Mouse (Mus musculus): Measurements from ENCODE around the gene Kcnc1. TPM values are rescaled to one million over a fixed set of nuclear protein-coding genes. Genes with fewer than 3 reads are reported as not detected.

Gene Kcnc1
- total and polyA plus RNA-seq, 3 experiments = not detected

DNA sequence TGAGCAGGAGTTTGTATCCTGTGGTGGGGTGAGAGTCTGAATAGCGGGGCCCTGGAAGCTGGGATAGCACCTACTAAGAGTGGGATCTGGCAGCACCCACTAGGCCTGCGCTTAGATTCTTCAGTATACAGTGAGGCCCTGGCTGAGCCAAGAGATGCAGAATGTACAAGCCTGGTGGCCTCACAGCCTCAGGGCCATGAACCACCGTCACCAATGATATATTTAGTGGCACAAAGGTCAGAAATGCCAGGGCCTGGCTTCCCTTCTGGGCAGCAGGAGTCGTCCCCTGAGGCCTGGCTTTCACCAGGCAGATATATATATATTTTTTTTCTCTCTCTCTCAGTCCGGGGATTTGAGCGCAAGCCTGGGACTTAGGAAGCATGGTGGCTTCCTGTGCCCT, 14.4 kb downstream of the Kcnc1 start:
- Histone ChIP-seq H3K27me3 (ENCODE audit: control insufficient read depth in 1 of 2, insufficient read depth in 2 of 2, low read length in 2 of 2) (no peaks in the 10 kb centered on the region), H3K36me3 (ENCODE audit: control insufficient read depth in 1 of 2, insufficient read depth in 2 of 2, low read length in 2 of 2) (no peaks in the 10 kb centered on the region), H3K27ac (ENCODE audit: control insufficient read depth, low read depth, low read length) (no peak overlapping the region), H3K9me3 (replicated peaks; ENCODE audit: insufficient read depth, low read length) (no peaks in the 10 kb centered on the region), H3K4me3 (ENCODE audit: control insufficient read depth in 1 of 2, insufficient read depth in 1 of 2, low read depth in 2 of 2, low read length in 2 of 2) (no peak overlapping the region), H3K9ac (ENCODE audit: control insufficient read depth, low read depth, low read length, poor library complexity, severe bottlenecking) (no peak overlapping the region), H3K79me2 (ENCODE audit: control insufficient read depth, insufficient read depth, low read length, poor library complexity) (no peaks in the 10 kb centered on the region), H3K4me1 (ENCODE audit: control insufficient read depth in 1 of 2, insufficient read depth in 2 of 2, low read length in 2 of 2) (no peaks in the 10 kb centered on the region)
- DNase-seq (ENCODE audit: low read depth, low spot score) = no peak
- TF ChIP-seq NRF1 (IDR thresholded peaks at IDR 0.05; ENCODE audit: insufficient read depth, low read depth, low read length, poor library complexity, severe bottlenecking) = no peak
- no peak for TF ChIP-seq TBP (IDR thresholded peaks at IDR 0.05; ENCODE audit: low read depth, low read length)
- no peak for TF ChIP-seq ETS1 (IDR thresholded peaks at IDR 0.05; ENCODE audit: low read depth, low read length)
- TF ChIP-seq POLR2AphosphoS5 (IDR thresholded peaks at IDR 0.05; ENCODE audit: borderline replicate concordance, low read depth, low read length) = no peak
- no peak for TF ChIP-seq ZC3H11A (IDR thresholded peaks at IDR 0.05; ENCODE audit: low read depth, low read length)
- TF ChIP-seq NELFE (IDR thresholded peaks at IDR 0.05; ENCODE audit: low read depth, low read length) = no peak
- TF ChIP-seq POLR2AphosphoS2 (IDR thresholded peaks at IDR 0.05; ENCODE audit: low read length) = no peak
- TF ChIP-seq USF1 (IDR thresholded peaks at IDR 0.05; ENCODE audit: low read depth, low read length) = no peak
- no peak for TF ChIP-seq RAD21 (IDR thresholded peaks at IDR 0.05; ENCODE audit: low read depth, low read length)
- no peak for TF ChIP-seq EP300 (IDR thresholded peaks at IDR 0.05; ENCODE audit: low read depth in 1 of 2, low read length in 2 of 2)
- no peak for TF ChIP-seq GABPA (IDR thresholded peaks at IDR 0.05; ENCODE audit: low read depth, low read length)
- TF ChIP-seq MAZ (IDR thresholded peaks at IDR 0.05; ENCODE audit: low read depth, low read length) = no peak
- no peak for TF ChIP-seq CTCF (IDR thresholded peaks at IDR 0.05 in 2 of 3, conservative IDR thresholded peaks at IDR 0.05 in 1 of 3; ENCODE audit: control insufficient read depth in 1 of 3, insufficient read depth in 1 of 3, low read depth in 2 of 3, low read length in 3 of 3, poor library complexity in 1 of 3, severe bottlenecking in 1 of 3)
- no peak for TF ChIP-seq MEF2A (IDR thresholded peaks at IDR 0.05; ENCODE audit: extremely low read depth, insufficient replicate concordance, low read depth, low read length, poor library complexity, severe bottlenecking)
- no peak for TF ChIP-seq RCOR1 (IDR thresholded peaks at IDR 0.05; ENCODE audit: low read depth, low read length)
- TF ChIP-seq MAX (IDR thresholded peaks at IDR 0.05; ENCODE audit: low read length) = no peak
- no peak for TF ChIP-seq ZNF384 (IDR thresholded peaks at IDR 0.05; ENCODE audit: low read depth, low read length)

DNA sequence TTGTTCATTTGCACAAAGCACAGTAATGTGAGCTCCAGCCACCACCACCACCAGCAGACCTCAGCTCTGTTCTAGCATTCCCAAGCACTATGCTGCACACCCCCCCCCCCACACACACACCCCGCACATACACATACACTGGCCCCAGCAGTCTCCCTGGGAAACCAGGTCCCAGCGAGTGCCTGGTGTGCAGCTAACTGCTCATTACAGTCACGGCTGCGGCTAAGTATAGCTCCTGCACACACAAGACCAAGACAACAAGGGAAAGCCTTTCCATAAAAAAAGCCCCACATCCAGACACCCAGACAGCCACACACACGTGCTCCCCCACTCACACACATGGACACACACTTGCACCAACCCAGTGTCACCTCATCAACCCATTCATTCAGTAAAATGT, 16.5 kb downstream of the Kcnc1 start:
- Histone ChIP-seq H3K36me3 (ENCODE audit: control insufficient read depth in 1 of 2, insufficient read depth in 2 of 2, low read length in 2 of 2) (no peaks in the 10 kb centered on the region), H3K9me3 (replicated peaks; ENCODE audit: insufficient read depth, low read length) (no peaks in the 10 kb centered on the region), H3K4me1 (ENCODE audit: control insufficient read depth in 1 of 2, insufficient read depth in 2 of 2, low read length in 2 of 2) (no peaks in the 10 kb centered on the region), H3K27ac (ENCODE audit: control insufficient read depth, low read depth, low read length) (no peak overlapping the region), H3K79me2 (ENCODE audit: control insufficient read depth, insufficient read depth, low read length, poor library complexity) (no peaks in the 10 kb centered on the region), H3K4me3 (ENCODE audit: control insufficient read depth in 1 of 2, insufficient read depth in 1 of 2, low read depth in 2 of 2, low read length in 2 of 2) (no peak overlapping the region), H3K9ac (ENCODE audit: control insufficient read depth, low read depth, low read length, poor library complexity, severe bottlenecking) (no peak overlapping the region), H3K27me3 (ENCODE audit: control insufficient read depth in 1 of 2, insufficient read depth in 2 of 2, low read length in 2 of 2) (no peaks in the 10 kb centered on the region)
- no peak for TF ChIP-seq NRF1 (IDR thresholded peaks at IDR 0.05; ENCODE audit: insufficient read depth, low read depth, low read length, poor library complexity, severe bottlenecking)
- TF ChIP-seq CHD2 (IDR thresholded peaks at IDR 0.05; ENCODE audit: low read length) = no peak
- DNase-seq (ENCODE audit: low read depth, low spot score) = no peak

Data from MEL (cell line).